Mouse (Mus musculus): ENCODE measurements around the gene Hrct1.

DNA sequence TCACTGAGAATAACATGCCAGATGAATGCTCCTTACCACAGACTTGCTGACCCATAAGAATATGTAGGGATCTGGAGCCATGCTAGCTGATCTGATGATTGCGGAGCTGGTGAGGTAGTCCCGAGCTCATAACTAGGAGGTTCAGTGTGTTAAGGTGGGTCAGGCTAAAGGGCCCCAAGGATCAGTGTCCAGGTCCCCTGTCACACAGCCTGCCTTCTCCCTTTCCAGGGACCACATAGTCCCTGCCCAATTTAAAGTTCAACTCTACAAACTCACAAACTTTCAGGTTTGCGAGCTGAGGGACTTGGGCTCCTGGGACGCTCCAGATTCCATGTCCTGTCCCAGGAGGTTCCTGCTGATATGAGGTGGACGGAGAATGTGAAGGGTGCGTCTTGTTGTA lies 26.3 kb upstream of the Hrct1 start, which contains the start of gene Olfr70:
- TF ChIP-seq CTCF (IDR thresholded peaks at IDR 0.05; ENCODE audit: extremely low read depth, insufficient read depth, insufficient read length, insufficient replicate concordance) (no peak), POLR2A (IDR thresholded peaks at IDR 0.05; ENCODE audit: low read depth, low read length) (no peak)

Measured in spleen, adult 2 months (tissue).